Mouse (Mus musculus): ENCODE measurements around the gene Arhgap21. TPM values are rescaled to one million over a fixed set of nuclear protein-coding genes. Genes with fewer than 3 reads are reported as not detected.

Arhgap21 gene
- polyA plus RNA-seq, 1 experiment from 2014 or later, result 38.6 TPM

GRCm38 (mm10) chr2:20902981-20903645 lies 65.6 kb downstream of the Arhgap21 start:
- H3K36me3 ChIP-seq (ENCODE audit: poor library complexity, severe bottlenecking), result peaks cover 3% of the 10 kb centered on the region; the same call in 1 of the 2 replicates
- no peak overlapping the region for H3K4me2 ChIP-seq
- WGBS, result 91% methylated on average over 11 of the region's 11 CpGs
- no peaks in the 10 kb centered on the region for H3K27me3 ChIP-seq
- no peak overlapping the region for H3K4me3 ChIP-seq
- H3K9me3 ChIP-seq (replicated peaks), result no peaks in the 10 kb centered on the region
- no peak overlapping the region for H3K27ac ChIP-seq
- no peak overlapping the region for H3K9ac ChIP-seq
- peaks cover 11% of the 10 kb centered on the region for H3K4me1 ChIP-seq
- no peak for ATAC-seq

GRCm38 (mm10) chr2:20901916-20902315 lies 66.8 kb downstream of the Arhgap21 start:
- H3K27ac ChIP-seq, result no peak overlapping the region
- H3K27me3 ChIP-seq, result no peaks in the 10 kb centered on the region
- no peak overlapping the region for H3K4me3 ChIP-seq
- 93% methylated on average over 4 of the region's 4 CpGs for WGBS
- no peaks in the 10 kb centered on the region for H3K9me3 ChIP-seq (replicated peaks)
- no peak for ATAC-seq
- H3K36me3 ChIP-seq (ENCODE audit: poor library complexity, severe bottlenecking), result peaks cover 3% of the 10 kb centered on the region; the same call in 1 of the 2 replicates
- H3K4me1 ChIP-seq, result peaks cover 11% of the 10 kb centered on the region
- no peak overlapping the region for H3K9ac ChIP-seq
- no peak overlapping the region for H3K4me2 ChIP-seq

- Histone ChIP-seq H3K9ac (no peak overlapping the region), H3K4me1 (peaks cover 19% of the 10 kb centered on the region), H3K36me3 (ENCODE audit: poor library complexity, severe bottlenecking) (no peaks in the 10 kb centered on the region), H3K4me2 (no peak overlapping the region), H3K27ac (0 out of 2 replicates have a peak overlapping the region, but pooled peaks have one; percentile 1), H3K27me3 (no peaks in the 10 kb centered on the region), H3K4me3 (no peak overlapping the region), H3K9me3 (replicated peaks) (no peaks in the 10 kb centered on the region)
- no peak; the same call in 1 of the 2 replicates for ATAC-seq
- 77% methylated on average over 9 of the region's 9 CpGs for WGBS
Observed at GRCm38 (mm10) chr2:20899301-20899700, 69.4 kb downstream of the Arhgap21 start.

- no peaks in the 10 kb centered on the region for H3K36me3 ChIP-seq (ENCODE audit: poor library complexity, severe bottlenecking)
- 35% methylated on average over 6 of the region's 6 CpGs for WGBS
- no peak overlapping the region for H3K4me2 ChIP-seq
- H3K4me1 ChIP-seq, result peaks cover 23% of the 10 kb centered on the region
- no peaks in the 10 kb centered on the region for H3K9me3 ChIP-seq (replicated peaks)
- no peak overlapping the region for H3K9ac ChIP-seq
- 0 out of 2 replicates have a peak overlapping the region, but pooled peaks have one; percentile 1 for H3K27ac ChIP-seq
- no peaks in the 10 kb centered on the region for H3K27me3 ChIP-seq
- H3K4me3 ChIP-seq, result no peak overlapping the region
- peak; percentile 95 for ATAC-seq
Observed at GRCm38 (mm10) chr2:20898684-20899083, 70.0 kb downstream of the Arhgap21 start.

GRCm38 (mm10) chr2:20896446-20896845 lies 72.2 kb downstream of the Arhgap21 start:
- Histone ChIP-seq H3K27ac (no peak overlapping the region), H3K4me3 (no peak overlapping the region), H3K36me3 (ENCODE audit: poor library complexity, severe bottlenecking) (no peaks in the 10 kb centered on the region), H3K4me1 (peaks cover 23% of the 10 kb centered on the region), H3K9ac (no peak overlapping the region), H3K27me3 (no peaks in the 10 kb centered on the region), H3K9me3 (replicated peaks) (no peaks in the 10 kb centered on the region), H3K4me2 (no peak overlapping the region)
- ATAC-seq, result no peak
- 85% methylated on average over 5 of the region's 5 CpGs for WGBS

- peak; percentile 57 for ATAC-seq
- peak overlapping the region; percentile 61 for H3K27ac ChIP-seq
- H3K9ac ChIP-seq, result no peak overlapping the region
- H3K4me2 ChIP-seq, result no peak overlapping the region
- no peaks in the 10 kb centered on the region for H3K9me3 ChIP-seq (replicated peaks)
- H3K4me3 ChIP-seq, result no peak overlapping the region
- no peaks in the 10 kb centered on the region for H3K36me3 ChIP-seq (ENCODE audit: poor library complexity, severe bottlenecking)
- no peaks in the 10 kb centered on the region for H3K27me3 ChIP-seq
- 34% methylated on average over 5 of the region's 5 CpGs for WGBS
- peaks cover 19% of the 10 kb centered on the region for H3K4me1 ChIP-seq
Observed at GRCm38 (mm10) chr2:20894100-20894690, 74.5 kb downstream of the Arhgap21 start.

GRCm38 (mm10) chr2:20888751-20889150 lies 79.9 kb downstream of the Arhgap21 start:
- Histone ChIP-seq H3K9ac (no peak overlapping the region), H3K4me2 (no peak overlapping the region), H3K9me3 (replicated peaks) (no peaks in the 10 kb centered on the region), H3K4me3 (no peak overlapping the region), H3K36me3 (ENCODE audit: poor library complexity, severe bottlenecking) (peaks cover 14% of the 10 kb centered on the region), H3K4me1 (no peaks in the 10 kb centered on the region), H3K27ac (no peak overlapping the region), H3K27me3 (no peaks in the 10 kb centered on the region)
- 75% methylated on average over 3 of the region's 3 CpGs for WGBS
- ATAC-seq, result no peak

- 0 out of 2 replicates have a peak overlapping the region, but pooled peaks have one; percentile 15 for H3K27ac ChIP-seq
- WGBS, result 79% methylated on average over 8 of the region's 8 CpGs
- no peak overlapping the region for H3K4me3 ChIP-seq
- H3K4me2 ChIP-seq, result no peak overlapping the region
- ATAC-seq, result peak; percentile 65; the same call in 1 of the 2 replicates
- H3K4me1 ChIP-seq, result peaks cover 4% of the 10 kb centered on the region; the same call in 1 of the 2 replicates
- H3K9ac ChIP-seq, result no peak overlapping the region
- H3K27me3 ChIP-seq, result no peaks in the 10 kb centered on the region
- no peaks in the 10 kb centered on the region for H3K9me3 ChIP-seq (replicated peaks)
- H3K36me3 ChIP-seq (ENCODE audit: poor library complexity, severe bottlenecking), result peaks cover 49% of the 10 kb centered on the region
Observed at GRCm38 (mm10) chr2:20883288-20883687, 85.4 kb downstream of the Arhgap21 start.

GRCm38 (mm10) chr2:20879877-20880605 lies 88.6 kb downstream of the Arhgap21 start:
- Histone ChIP-seq H3K27me3 (no peaks in the 10 kb centered on the region), H3K36me3 (ENCODE audit: poor library complexity, severe bottlenecking) (peaks cover 37% of the 10 kb centered on the region), H3K4me3 (no peak overlapping the region), H3K9ac (no peak overlapping the region), H3K4me1 (peaks cover 4% of the 10 kb centered on the region; the same call in 1 of the 2 replicates), H3K4me2 (no peak overlapping the region), H3K9me3 (replicated peaks) (no peaks in the 10 kb centered on the region), H3K27ac (no peak overlapping the region)
- 70% methylated on average over 16 of the region's 16 CpGs for WGBS
- ATAC-seq, result no peak

GRCm38 (mm10) chr2:20874621-20875020 lies 94.1 kb downstream of the Arhgap21 start:
- H3K9me3 ChIP-seq (replicated peaks), result no peaks in the 10 kb centered on the region
- no peak for ATAC-seq
- 98% methylated on average over 5 of the region's 5 CpGs for WGBS

GRCm38 (mm10) chr2:20869212-20869965 lies 99.3 kb downstream of the Arhgap21 start:
- no peak overlapping the region for H3K9ac ChIP-seq
- H3K4me2 ChIP-seq, result no peak overlapping the region
- H3K36me3 ChIP-seq (ENCODE audit: poor library complexity, severe bottlenecking), result peaks cover 42% of the 10 kb centered on the region
- H3K9me3 ChIP-seq (replicated peaks), result no peaks in the 10 kb centered on the region
- H3K27ac ChIP-seq, result no peak overlapping the region
- 82% methylated on average over 2 of the region's 2 CpGs for WGBS
- no peaks in the 10 kb centered on the region for H3K27me3 ChIP-seq
- no peak overlapping the region for H3K4me3 ChIP-seq
- H3K4me1 ChIP-seq, result 0 out of 2 replicates have a peak, but pooled peaks cover 3% of the 10 kb centered on the region
- ATAC-seq, result no peak

More at GRCm38 (mm10) chr2:20874621-20875020, 94.1 kb downstream of the Arhgap21 start:
- Histone ChIP-seq H3K4me3 (no peak overlapping the region), H3K4me2 (no peak overlapping the region), H3K27ac (no peak overlapping the region), H3K4me1 (no peaks in the 10 kb centered on the region), H3K36me3 (ENCODE audit: poor library complexity, severe bottlenecking) (peaks cover 37% of the 10 kb centered on the region), H3K9ac (no peak overlapping the region), H3K27me3 (no peaks in the 10 kb centered on the region)
